Mouse (Mus musculus) small intestine, adult 2 months (tissue): ENCODE data around the gene Atp6v1g2.

Experiments used
- CTCF ChIP-seq: fragments of 200-500 bp; IDR thresholded peaks from 2 replicates; pipeline ENCODE4 v1.5.1; 2012; ENCODE audit warnings: low read depth, mild to moderate bottlenecking, control low read depth, inconsistent platforms, low read length, moderate library complexity, mixed read lengths; ENCODE audit not compliant: insufficient replicate concordance, insufficient read length; ENCODE audit errors: extremely low read depth
- POLR2A ChIP-seq: fragments of 200-500 bp; IDR thresholded peaks from 2 replicates; pipeline ENCODE4 v1.6.1; 2012; ENCODE audit warnings: low read depth, mild to moderate bottlenecking, control low read depth, inconsistent platforms, low read length, moderate library complexity

DNA sequence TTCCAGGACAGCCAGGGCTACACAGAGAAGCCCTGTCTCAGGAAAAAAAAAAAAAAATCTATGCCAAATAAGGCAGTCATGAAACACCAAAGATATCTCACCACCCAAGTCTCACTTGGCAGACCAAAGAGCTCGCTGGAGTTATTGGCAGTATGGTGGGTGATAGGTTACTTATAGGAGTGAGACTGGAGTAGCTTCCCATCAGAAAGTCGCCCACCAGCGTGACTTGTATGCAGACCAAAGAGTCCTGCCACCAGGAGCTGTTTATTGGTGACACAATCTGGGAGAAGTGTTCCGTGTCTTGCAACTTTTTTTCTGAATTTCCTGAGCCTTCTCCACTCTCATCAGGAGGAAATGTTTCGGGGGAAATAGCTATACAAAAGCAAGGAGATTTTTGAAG lies 6.2 kb downstream of the Atp6v1g2 start:
- TF ChIP-seq CTCF: no peak
- TF ChIP-seq POLR2A: no peak
